Mouse (Mus musculus) MEL (cell line): ENCODE data around the gene H2-DMa. TPM values are rescaled to one million over a fixed set of nuclear protein-coding genes. Genes with fewer than 3 reads are reported as not detected.
"Not testable (repeated sequence)": the region's sequence is repeated elsewhere in the genome, so short reads cannot be mapped to it uniquely, and the experiment has no call there.

ENCODE experiments used
- DNase-seq: peaks from one replicate; pipeline ENCODE4 v3.0.0; 2011; ENCODE audit warnings: low read depth, low spot score
- H3K27ac ChIP-seq: 2 replicates; pipeline ENCODE4 v1.5.1; 2012; ENCODE audit warnings: low read depth, mild to moderate bottlenecking, control low read depth, low read length, moderate library complexity; ENCODE audit not compliant: control insufficient read depth
- H3K27me3 ChIP-seq, 2 experiments: fragments of 150-350 bp in 1 of 2; sonication (generic) in 1 of 2; 2 replicates each; pipeline ENCODE4 v1.6.1; 2012; ENCODE audit warnings: low read length in 2 of 2, mild to moderate bottlenecking in 2 of 2, improper control_type of control experiment in 1 of 2, moderate library complexity in 1 of 2; ENCODE audit not compliant: insufficient read depth in 2 of 2, control insufficient read depth in 1 of 2
- H3K36me3 ChIP-seq, 2 experiments: 2 replicates each; pipeline ENCODE4 v1.6.1; 2012 to 2014; ENCODE audit warnings: low read length in 2 of 2, improper control_type of control experiment in 1 of 2, inconsistent platforms in 1 of 2, mild to moderate bottlenecking in 1 of 2; ENCODE audit not compliant: insufficient read depth in 2 of 2, control insufficient read depth in 1 of 2
- H3K4me1 ChIP-seq, 2 experiments: fragments of 150-350 bp in 1 of 2; sonication (generic) in 1 of 2; 2 replicates each; pipeline ENCODE4 v1.6.1; 2012; ENCODE audit warnings: low read length in 2 of 2, improper control_type of control experiment in 1 of 2, mild to moderate bottlenecking in 1 of 2; ENCODE audit not compliant: insufficient read depth in 2 of 2, control insufficient read depth in 1 of 2
- H3K4me3 ChIP-seq, 2 experiments: fragments of 150-350 bp in 1 of 2; sonication (generic) in 1 of 2; 2 replicates each; pipeline ENCODE4 v1.5.1; 2012; ENCODE audit warnings: low read depth in 2 of 2, low read length in 2 of 2, mild to moderate bottlenecking in 2 of 2, moderate library complexity in 2 of 2, control low read depth in 1 of 2, improper control_type of control experiment in 1 of 2; ENCODE audit not compliant: control insufficient read depth in 1 of 2, insufficient read depth in 1 of 2
- H3K79me2 ChIP-seq: 2 replicates; pipeline ENCODE4 v1.6.1; 2012; ENCODE audit warnings: mild to moderate bottlenecking, low read length, moderate library complexity; ENCODE audit not compliant: control insufficient read depth, poor library complexity, insufficient read depth
- H3K9ac ChIP-seq: 2 replicates; pipeline ENCODE4 v1.6.1; 2012; ENCODE audit warnings: low read depth, mild to moderate bottlenecking, control low read depth, low read length, moderate library complexity; ENCODE audit not compliant: control insufficient read depth, poor library complexity, severe bottlenecking
- H3K9me3 ChIP-seq: fragments of 150-350 bp; sonication (generic); replicated peaks from 2 replicates; pipeline ENCODE4 v1.6.1; 2012; ENCODE audit warnings: mild to moderate bottlenecking, low read length, improper control_type of control experiment, moderate library complexity; ENCODE audit not compliant: insufficient read depth
- CHD2 ChIP-seq: IDR thresholded peaks from 2 replicates; pipeline ENCODE4 v1.6.1; 2011; ENCODE audit warnings: low read length, improper control_type of control experiment
- E2F4 ChIP-seq: IDR thresholded peaks from 2 replicates; pipeline ENCODE4 v1.6.1; 2011; ENCODE audit warnings: low read depth, low read length, improper control_type of control experiment, borderline replicate concordance
- ETS1 ChIP-seq: IDR thresholded peaks from 2 replicates; pipeline ENCODE4 v1.6.1; 2012; ENCODE audit warnings: low read depth, mild to moderate bottlenecking, inconsistent platforms, low read length, improper control_type of control experiment, moderate library complexity
- HCFC1 ChIP-seq: IDR thresholded peaks from 2 replicates; pipeline ENCODE4 v1.6.1; 2012; ENCODE audit warnings: low read depth, mild to moderate bottlenecking, inconsistent platforms, low read length, improper control_type of control experiment, moderate library complexity
- JUND ChIP-seq: IDR thresholded peaks from 2 replicates; pipeline ENCODE4 v1.6.1; 2011; ENCODE audit warnings: low read depth, mild to moderate bottlenecking, improper control_type of control experiment, low read length
- NELFE ChIP-seq: IDR thresholded peaks from 2 replicates; pipeline ENCODE4 v1.6.1; 2011; ENCODE audit warnings: low read depth, low read length, improper control_type of control experiment
- SIN3A ChIP-seq: IDR thresholded peaks from 2 replicates; pipeline ENCODE4 v1.6.1; 2012; ENCODE audit warnings: low read length, improper control_type of control experiment, inconsistent platforms
- SMC3 ChIP-seq: IDR thresholded peaks from 2 replicates; pipeline ENCODE4 v1.6.1; 2011; ENCODE audit warnings: low read depth, low read length, improper control_type of control experiment
- USF1 ChIP-seq: IDR thresholded peaks from 2 replicates; pipeline ENCODE4 v1.6.1; 2014; ENCODE audit warnings: low read depth, mild to moderate bottlenecking, inconsistent platforms, low read length, improper control_type of control experiment, moderate library complexity
- USF2 ChIP-seq, 2 experiments: IDR thresholded peaks; 2 replicates each; pipeline ENCODE4 v1.6.1; 2011 to 2012; ENCODE audit warnings: improper control_type of control experiment in 2 of 2, low read length in 2 of 2, borderline replicate concordance in 1 of 2, inconsistent platforms in 1 of 2, low read depth in 1 of 2, mild to moderate bottlenecking in 1 of 2; ENCODE audit not compliant: insufficient read depth in 1 of 2
- ZNF384 ChIP-seq: IDR thresholded peaks from 2 replicates; pipeline ENCODE4 v1.6.1; 2012; ENCODE audit warnings: low read depth, mild to moderate bottlenecking, inconsistent platforms, low read length, improper control_type of control experiment
- polyA plus RNA-seq, 2 experiments: library from polyadenylated mRNA; stranded (reverse) in 1 of 2; unstranded in 1 of 2; fragments of >175 nt in 1 of 2; fragments of >200 nt in 1 of 2; gene quantifications; 2 replicates each; pipeline versions ENCODE4 v1.2.1 to v1.2.4; 2012; ENCODE audit warnings: low replicate concordance in 2 of 2, low read depth in 1 of 2; ENCODE audit not compliant: insufficient read length in 2 of 2, insufficient read depth in 1 of 2, missing spikeins in 1 of 2
- total RNA-seq: library from RNA; depleted of rRNA; stranded (reverse); fragments of 300-350 nt; gene quantifications from 2 replicates; pipeline ENCODE4 v1.2.3, GENCODE M21; 2012

Gene H2-DMa
- total and polyA plus RNA-seq, 3 experiments = 38.3 to 38.7 TPM; not detected in 1

DNA sequence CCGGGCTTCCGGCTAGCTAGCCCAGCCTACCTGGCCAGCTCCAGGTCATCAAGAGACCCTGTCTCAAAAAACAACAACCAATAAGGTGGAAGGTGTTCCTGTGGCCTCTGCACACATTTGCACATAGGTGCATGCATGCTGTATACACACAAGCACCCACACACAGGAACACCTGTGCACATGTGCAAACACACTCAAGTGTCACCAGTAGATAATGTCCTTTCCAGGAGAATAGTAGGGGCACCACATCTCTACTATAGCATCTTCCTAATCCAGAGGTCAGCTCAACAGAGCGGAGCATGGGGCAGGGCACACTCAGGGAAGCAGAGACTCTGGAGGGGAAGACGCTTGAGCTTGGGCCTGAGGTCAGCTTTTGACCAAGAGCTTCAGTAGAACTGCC lies 24.9 kb downstream of the H2-DMa start:
- not testable (repeated sequence) for DNase-seq, H3K9me3 ChIP-seq, H3K27ac ChIP-seq, H3K79me2 ChIP-seq, H3K27me3 ChIP-seq, H3K4me3 ChIP-seq, H3K9ac ChIP-seq
- peaks cover 0 to 20% of the 10 kb centered on the region in 2 experiments; a peak in 2 of 4 replicates for H3K36me3 ChIP-seq
- H3K4me1 ChIP-seq = peaks cover 19 to 36% of the 10 kb centered on the region in 2 experiments

DNA sequence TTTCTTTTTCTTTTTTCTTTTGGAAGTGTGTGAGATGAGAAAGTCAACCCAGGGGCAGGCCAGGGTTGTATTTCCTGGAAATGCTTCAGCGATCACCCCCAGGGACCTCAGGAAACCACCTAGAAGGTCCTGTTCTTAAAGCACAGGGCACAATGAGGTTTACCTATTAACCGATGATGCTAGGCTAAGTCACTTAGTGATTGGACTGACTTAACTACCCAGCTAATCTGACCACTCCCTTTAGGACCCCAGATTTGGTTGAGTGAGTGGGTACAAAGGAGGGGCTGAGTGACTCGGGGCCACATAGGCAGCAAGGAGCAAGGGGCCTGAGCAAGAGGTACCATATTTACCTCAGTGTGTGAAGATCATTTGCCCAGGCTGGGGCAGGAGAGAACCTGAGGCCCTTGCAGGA lies 25.6 kb downstream of the H2-DMa start:
- TF ChIP-seq E2F4 = no peak
- TF ChIP-seq USF2 (IDR thresholded peaks at IDR 0.05; ENCODE audit: borderline replicate concordance in 1 of 2, insufficient read depth in 1 of 2, low read depth in 1 of 2, low read length in 2 of 2) = no peak
- no peak for TF ChIP-seq NELFE
- TF ChIP-seq USF1 = no peak
- no peak for TF ChIP-seq SIN3A
- TF ChIP-seq SMC3 = no peak
- no peak for TF ChIP-seq JUND
- TF ChIP-seq ETS1 = no peak
- TF ChIP-seq HCFC1 = no peak
- TF ChIP-seq ZNF384 = no peak
- Histone ChIP-seq H3K79me2 (no peaks in the 10 kb centered on the region), H3K36me3 (peaks cover 0 to 19% of the 10 kb centered on the region in 2 experiments; a peak in 2 of 4 replicates), H3K27ac (no peak overlapping the region), H3K9ac (no peak overlapping the region), H3K9me3 (no peaks in the 10 kb centered on the region), H3K4me3 (no peak overlapping the region), H3K27me3 (no peaks in the 10 kb centered on the region), H3K4me1 (peaks cover 19 to 32% of the 10 kb centered on the region in 2 experiments)
- no peak for DNase-seq

- TF ChIP-seq USF2 (IDR thresholded peaks at IDR 0.05; ENCODE audit: borderline replicate concordance in 1 of 2, insufficient read depth in 1 of 2, low read depth in 1 of 2, low read length in 2 of 2) (no peak), CHD2 (peak; percentile 79)
- Histone ChIP-seq H3K79me2 (no peaks in the 10 kb centered on the region), H3K9me3 (no peaks in the 10 kb centered on the region), H3K4me1 (no peaks in the 10 kb centered on the region), H3K4me3 (no peak within 1 kb of the TSS), H3K36me3 (no peaks in the 10 kb centered on the region), H3K9ac (no peak within 1 kb of the TSS), H3K27ac (no peak within 1 kb of the TSS), H3K27me3 (no peaks in the 10 kb centered on the region)
- peak; percentile 54 for DNase-seq
These were observed 33.6 kb downstream of the H2-DMa start, which contains the start of gene H2-DMb1 for GRCm38 (mm10) chr17:34152923-34153322. Gene H2-DMb1, plus strand, starts transcription at chr17:34153072.
